Comparison of ENCODE assay signal across 12 mouse cellular contexts in genomic region chr8:70150158-70150557, GRCm38 (mm10). TPM values are rescaled to one million over a fixed set of nuclear protein-coding genes. Genes with fewer than 3 reads are reported as not detected.
DNase-seq lines count a peak whose midpoint lies in the region; ATAC-seq and TF ChIP-seq lines count a peak whose summit lies in the region.
"Had no signal": no experiment of that assay in that cellular context is flagged by ENCODE, and none has a peak within 500 bp of the region (broad histone marks: within the 10 kb centered on the region; RNA-seq: fewer than 3 reads in every experiment).

No protein-coding gene starts in this region.

- peaks cover 26% of the 10 kb centered on the region for H3K79me2 ChIP-seq in CH12.LX (replicated peaks; ENCODE audit: control insufficient read depth, extremely low read depth, insufficient read depth, poor library complexity, severe bottlenecking)

- no peaks in the 10 kb centered on the region for H3K27me3 ChIP-seq in hindbrain, embryonic 11.5 days (ENCODE audit: control insufficient read depth, insufficient read depth, low read length)
- no peaks in the 10 kb centered on the region for H3K27me3 ChIP-seq in hindbrain, postnatal 0 days (ENCODE audit: insufficient read depth, low read length)
- H3K27me3 ChIP-seq in CH12.LX (replicated peaks) = no peaks in the 10 kb centered on the region
- peaks cover 33% of the 10 kb centered on the region for H3K27me3 ChIP-seq in embryonic facial prominence, embryonic 10.5 days (replicated peaks; ENCODE audit: low read depth, poor library complexity, severe bottlenecking)

- no peak for DNase-seq in hindbrain, embryonic 11.5 days (ENCODE audit: low spot score)
- no peak for DNase-seq in hindbrain, postnatal 0 days (ENCODE audit: low spot score)
- DNase-seq in CH12.LX (ENCODE audit: extremely low read depth) (peak; percentile 71), liver (peak; percentile 53)
- DNase-seq in embryonic facial prominence, embryonic 10.5 days (ENCODE audit: low spot score) = peak; percentile 62
- DNase-seq in yolk sac, embryonic 10.5 days (ENCODE audit: low spot score) = no peak
- no peak for DNase-seq in spleen, postnatal 36 days (ENCODE audit: low spot score in 2 of 2)
- no peak for DNase-seq in testis, postnatal 14 days (ENCODE audit: low spot score)
- DNase-seq: heart, postnatal 10 days; kidney, postnatal 36 days had no signal

- dilution Hi-C loops in CH12.LX (cut with MboI; ENCODE audit: extremely low pct_ligation_motif_present, extremely low pct_unique_long_range_greater_than_20kb, low sequenced_read_pairs) = no loop called here

- TF ChIP-seq RAD21 in CH12.LX (IDR thresholded peaks at IDR 0.05; ENCODE audit: low read depth, low read length) = no peak

- H3K9ac ChIP-seq in hindbrain, embryonic 11.5 days (ENCODE audit: low read depth, low read length) = peak overlapping the region; percentile 15; the same call in 1 of the 2 replicates
- H3K9ac ChIP-seq in hindbrain, postnatal 0 days (replicated peaks; ENCODE audit: low read length) = no peak overlapping the region
- H3K9ac ChIP-seq in CH12.LX (ENCODE audit: insufficient read depth, low read depth) = peak overlapping the region; percentile 58

- no peaks in the 10 kb centered on the region for H3K9me3 ChIP-seq in hindbrain, embryonic 11.5 days (ENCODE audit: control insufficient read depth, low read length)
- H3K9me3 ChIP-seq in hindbrain, postnatal 0 days (ENCODE audit: low read length) = no peaks in the 10 kb centered on the region
- H3K9me3 ChIP-seq in CH12.LX (replicated peaks; ENCODE audit: low read length) = peaks cover 5% of the 10 kb centered on the region
- no peaks in the 10 kb centered on the region for H3K9me3 ChIP-seq in embryonic facial prominence, embryonic 10.5 days

- 20% methylated on average over 13 of the region's 13 CpGs for WGBS in hindbrain, embryonic 11.5 days
- WGBS in hindbrain, postnatal 0 days = 20% methylated on average over 13 of the region's 13 CpGs
- 12% methylated on average over 13 of the region's 13 CpGs for WGBS in embryonic facial prominence, embryonic 10.5 days

- H3K4me2 ChIP-seq in hindbrain, embryonic 11.5 days (replicated peaks; ENCODE audit: low read depth, low read length) = no peak overlapping the region
- no peak overlapping the region for H3K4me2 ChIP-seq in hindbrain, postnatal 0 days (ENCODE audit: low read depth, low read length)
- H3K4me2 ChIP-seq in CH12.LX (ENCODE audit: insufficient read depth, low read depth, poor library complexity, severe bottlenecking) = peak overlapping the region; percentile 25

- in situ Hi-C loops in CH12.LX (cut with MboI; ENCODE audit: low pct_ligation_motif_present, low pct_unique_long_range_greater_than_20kb, low sequenced_read_pairs) = no loop called here

- TF ChIP-seq POLR2A in CH12.LX (IDR thresholded peaks at IDR 0.05; ENCODE audit: low read depth, low read length) = no peak

- no peak overlapping the region for H3K27ac ChIP-seq in hindbrain, embryonic 11.5 days (ENCODE audit: low read depth, low read length)
- H3K27ac ChIP-seq in hindbrain, postnatal 0 days = no peak overlapping the region
- H3K27ac ChIP-seq in CH12.LX (ENCODE audit: insufficient read depth, low read depth) = peak overlapping the region; percentile 75
- peak overlapping the region; percentile 52; the same call in 1 of the 2 replicates for H3K27ac ChIP-seq in embryonic facial prominence, embryonic 10.5 days (replicated peaks)
- H3K27ac ChIP-seq: left cerebral cortex, adult 2 months had no signal

- no peaks in the 10 kb centered on the region for H3K36me3 ChIP-seq in hindbrain, embryonic 11.5 days (ENCODE audit: control insufficient read depth, insufficient read depth, low read length)
- H3K36me3 ChIP-seq in hindbrain, postnatal 0 days (ENCODE audit: insufficient read depth, low read length) = peaks cover 6% of the 10 kb centered on the region
- peaks cover 11 to 27% of the 10 kb centered on the region in 2 experiments for H3K36me3 ChIP-seq in CH12.LX (replicated peaks in 1 of 2; ENCODE audit: control insufficient read depth in 1 of 2, insufficient read depth in 1 of 2, low read length in 1 of 2)
- peaks cover 23% of the 10 kb centered on the region for H3K36me3 ChIP-seq in embryonic facial prominence, embryonic 10.5 days (replicated peaks)

- ATAC-seq in hindbrain, embryonic 11.5 days (ENCODE audit: low FRiP score) = no peak
- no peak for ATAC-seq in hindbrain, postnatal 0 days
- ATAC-seq: lung, postnatal 0 days had no signal

- TF ChIP-seq EP300 in CH12.LX (IDR thresholded peaks at IDR 0.05; ENCODE audit: low read length) = peak; percentile 50; the same call in 1 of the 2 replicates

- H3K4me3 ChIP-seq in hindbrain, embryonic 11.5 days (ENCODE audit: low read depth, low read length) = no peak overlapping the region
- H3K4me3 ChIP-seq in hindbrain, postnatal 0 days (ENCODE audit: low read length) = no peak overlapping the region
- H3K4me3 ChIP-seq in CH12.LX (replicated peaks in 1 of 3; ENCODE audit: low read depth in 2 of 3, low read length in 2 of 3, poor library complexity in 1 of 3) = peak overlapping the region in 1 of 3 experiments; percentile 21
- H3K4me3 ChIP-seq in embryonic facial prominence, embryonic 10.5 days = 0 out of 2 replicates have a peak overlapping the region, but pooled peaks have one; percentile 21
- H3K4me3 ChIP-seq: left cerebral cortex, adult 2 months had no signal

- TF ChIP-seq CTCF in hindbrain, postnatal 0 days (IDR thresholded peaks at IDR 0.05; ENCODE audit: low read depth) = no peak
- TF ChIP-seq CTCF in CH12.LX (conservative IDR thresholded peaks at IDR 0.05 in 1 of 2, IDR thresholded peaks at IDR 0.05 in 1 of 2; ENCODE audit: low read depth in 2 of 2, low read length in 2 of 2) = no peak

- no peaks in the 10 kb centered on the region for H3K4me1 ChIP-seq in hindbrain, embryonic 11.5 days (replicated peaks; ENCODE audit: control insufficient read depth, insufficient read depth, low read length)
- no peaks in the 10 kb centered on the region for H3K4me1 ChIP-seq in hindbrain, postnatal 0 days (ENCODE audit: insufficient read depth, low read length)
- H3K4me1 ChIP-seq in CH12.LX (ENCODE audit: control insufficient read depth in 1 of 2, insufficient read depth in 2 of 2) = peaks cover 53 to 70% of the 10 kb centered on the region in 2 experiments
- peaks cover 19% of the 10 kb centered on the region for H3K4me1 ChIP-seq in embryonic facial prominence, embryonic 10.5 days

TF ChIP-seq in CH12.LX, 34 proteins besides CTCF, POLR2A, EP300 and RAD21 (continues in another document):
- no peak for TF ChIP-seq MXI1 (IDR thresholded peaks at IDR 0.05; ENCODE audit: low read depth, low read length)
- TF ChIP-seq ZNF384 (IDR thresholded peaks at IDR 0.05; ENCODE audit: low read depth, low read length) = no peak
- peak; percentile 77 for TF ChIP-seq IRF4 (IDR thresholded peaks at IDR 0.05; ENCODE audit: low read depth, low read length)
- peak; percentile 67 for TF ChIP-seq ETS1 (conservative IDR thresholded peaks at IDR 0.05; ENCODE audit: low read depth, low read length)
- TF ChIP-seq BHLHE40 (IDR thresholded peaks at IDR 0.05; ENCODE audit: low read depth, low read length) = peak; percentile 63

RNA-seq across cellular contexts. Expression of gene Mef2b, which starts 10.6 kb away (rescaled TPM):
- 0.28 and 0.32 TPM in 2 replicates for polyA plus RNA-seq in hindbrain, embryonic 11.5 days (2014; fragmentation: Nextera tagmentation; extraction: Ambion mirVana)
- 0.40 and 0.52 TPM in 2 replicates for total RNA-seq in hindbrain, postnatal 0 days (2014; rRNA removed)
- polyA plus RNA-seq in hindbrain, postnatal 0 days (2015; fragmentation: Nextera tagmentation; extraction: Ambion mirVana) = 0.90 and 1.1 TPM in 2 replicates
- total RNA-seq in CH12.LX (2012; rRNA removed) = 194 and 232 TPM in 2 replicates
- 60.1 and 61.0 TPM in 2 replicates for total RNA-seq in CH12.LX (2014; rRNA removed)
- 130 and 168 TPM in 2 replicates for polyA plus RNA-seq in CH12.LX (2012; ENCODE audit: insufficient read length, low read depth)
- 0.69 and 0.70 TPM in 2 replicates for polyA plus RNA-seq in embryonic facial prominence, embryonic 10.5 days (2016; fragmentation: Nextera tagmentation; extraction: Ambion mirVana)

RNA-seq across cellular contexts. Expression of gene Borcs8, which starts 10.9 kb away (rescaled TPM):
- polyA plus RNA-seq in hindbrain, embryonic 11.5 days (2014; fragmentation: Nextera tagmentation; extraction: Ambion mirVana) = 48.4 and 49.0 TPM in 2 replicates
- total RNA-seq in hindbrain, postnatal 0 days (2014; rRNA removed) = 71.4 and 74.0 TPM in 2 replicates
- 47.5 and 55.0 TPM in 2 replicates for polyA plus RNA-seq in hindbrain, postnatal 0 days (2015; fragmentation: Nextera tagmentation; extraction: Ambion mirVana)
- total RNA-seq in CH12.LX (2012; rRNA removed) = 56.4 and 63.9 TPM in 2 replicates
- total RNA-seq in CH12.LX (2014; rRNA removed) = 22.2 and 28.7 TPM in 2 replicates
- polyA plus RNA-seq in CH12.LX (2012; ENCODE audit: insufficient read length, low read depth) = 44.0 and 45.8 TPM in 2 replicates
- 45.8 and 46.8 TPM in 2 replicates for polyA plus RNA-seq in embryonic facial prominence, embryonic 10.5 days (2016; fragmentation: Nextera tagmentation; extraction: Ambion mirVana)

RNA-seq across cellular contexts. Expression of gene Rfxank, which starts 11.2 kb away (rescaled TPM):
- 10.9 and 14.6 TPM in 2 replicates for polyA plus RNA-seq in hindbrain, embryonic 11.5 days (2014; fragmentation: Nextera tagmentation; extraction: Ambion mirVana)
- 13.8 and 20.5 TPM in 2 replicates for total RNA-seq in hindbrain, postnatal 0 days (2014; rRNA removed)
- polyA plus RNA-seq in hindbrain, postnatal 0 days (2015; fragmentation: Nextera tagmentation; extraction: Ambion mirVana) = 8.4 and 9.7 TPM in 2 replicates
- total RNA-seq in CH12.LX (2012; rRNA removed) (13.8 and 17.2 TPM in 2 replicates), CH12.LX (2014; rRNA removed) (10.5 and 13.4 TPM in 2 replicates)
- polyA plus RNA-seq in CH12.LX (2012; ENCODE audit: insufficient read length, low read depth) = 9.5 and 12.3 TPM in 2 replicates
- 22.4 and 25.2 TPM in 2 replicates for polyA plus RNA-seq in embryonic facial prominence, embryonic 10.5 days (2016; fragmentation: Nextera tagmentation; extraction: Ambion mirVana)

RNA-seq across cellular contexts. Expression of gene Nr2c2ap, which starts 19.0 kb away (rescaled TPM):
- polyA plus RNA-seq in hindbrain, embryonic 11.5 days (2014; fragmentation: Nextera tagmentation; extraction: Ambion mirVana) = 16.7 and 19.2 TPM in 2 replicates
- total RNA-seq in hindbrain, postnatal 0 days (2014; rRNA removed) = 6.1 and 9.4 TPM in 2 replicates
- polyA plus RNA-seq in hindbrain, postnatal 0 days (2015; fragmentation: Nextera tagmentation; extraction: Ambion mirVana) = 48.5 and 50.2 TPM in 2 replicates
- 22.7 and 27.4 TPM in 2 replicates for total RNA-seq in CH12.LX (2012; rRNA removed)
- total RNA-seq in CH12.LX (2014; rRNA removed) = 15.6 and 16.4 TPM in 2 replicates
- polyA plus RNA-seq in CH12.LX (2012; ENCODE audit: insufficient read length, low read depth) = 61.3 and 71.3 TPM in 2 replicates
- 32.0 and 33.4 TPM in 2 replicates for polyA plus RNA-seq in embryonic facial prominence, embryonic 10.5 days (2016; fragmentation: Nextera tagmentation; extraction: Ambion mirVana)

RNA-seq across cellular contexts. Expression of gene Tmem161a, which starts 22.0 kb away (rescaled TPM):
- 22.3 and 24.3 TPM in 2 replicates for polyA plus RNA-seq in hindbrain, embryonic 11.5 days (2014; fragmentation: Nextera tagmentation; extraction: Ambion mirVana)
- 53.7 and 72.4 TPM in 2 replicates for total RNA-seq in hindbrain, postnatal 0 days (2014; rRNA removed)
- 45.2 and 46.4 TPM in 2 replicates for polyA plus RNA-seq in hindbrain, postnatal 0 days (2015; fragmentation: Nextera tagmentation; extraction: Ambion mirVana)
- total RNA-seq in CH12.LX (2012; rRNA removed) (54.2 and 65.0 TPM in 2 replicates), CH12.LX (2014; rRNA removed) (68.2 and 73.6 TPM in 2 replicates)
- 42.3 and 48.5 TPM in 2 replicates for polyA plus RNA-seq in CH12.LX (2012; ENCODE audit: insufficient read length, low read depth)
- polyA plus RNA-seq in embryonic facial prominence, embryonic 10.5 days (2016; fragmentation: Nextera tagmentation; extraction: Ambion mirVana) = 66.1 and 72.1 TPM in 2 replicates

Comparison
In these comparisons a context has a peak if more than half of its experiments do, and no peak if none do; other contexts are left out.
1. DNase-seq: peak in CH12.LX (single experiment), embryonic facial prominence, embryonic 10.5 days (single experiment) and liver (single experiment); none in hindbrain, embryonic 11.5 days (single experiment), hindbrain, postnatal 0 days (single experiment), yolk sac, embryonic 10.5 days (single experiment), spleen, postnatal 36 days (0 of 2) and testis, postnatal 14 days (single experiment).
2. H3K27ac ChIP-seq: peak in CH12.LX (single experiment) and embryonic facial prominence, embryonic 10.5 days (single experiment); none in hindbrain, embryonic 11.5 days (single experiment) and hindbrain, postnatal 0 days (single experiment).
3. RNA of gene Mef2b, which starts 10.6 kb away (polyA plus RNA-seq): 130 to 168 TPM in CH12.LX; 0.90 to 1.1 TPM in hindbrain, postnatal 0 days, 0.69 to 0.70 TPM in embryonic facial prominence, embryonic 10.5 days and 0.28 to 0.32 TPM in hindbrain, embryonic 11.5 days; every median in the first group is over 10 times any median in the second.